Mouse (Mus musculus) forebrain, postnatal 0 days (tissue): ENCODE data around the gene Tmed9. TPM values are rescaled to one million over a fixed set of nuclear protein-coding genes. Genes with fewer than 3 reads are reported as not detected.
"Not testable (repeated sequence)": the region's sequence is repeated elsewhere in the genome, so short reads cannot be mapped to it uniquely, and the experiment has no call there.

ENCODE experiments used
- ATAC-seq: fragments of 200-750 bp; cut with Nextera tagmentation; 2 replicates; pipeline ENCODE4 v1.8.0; 2017; ENCODE audit warnings: mild to moderate bottlenecking, moderate library complexity
- DNase-seq: peaks from one replicate; pipeline ENCODE4 v3.0.0-alpha.2; 2015
- H3K27ac ChIP-seq: fragments of 300-500 bp; sonication (generic); 2 replicates; pipeline ENCODE4 v1.5.1; 2014; ENCODE audit warnings: low read depth, mild to moderate bottlenecking, antibody characterized with exemption, low read length, moderate library complexity, mixed read lengths
- H3K27me3 ChIP-seq: fragments of 300-500 bp; sonication (generic); 2 replicates; pipeline ENCODE4 v1.6.1; 2014; ENCODE audit warnings: mild to moderate bottlenecking, low read length, mixed read lengths; ENCODE audit not compliant: insufficient read depth
- H3K36me3 ChIP-seq: fragments of 300-500 bp; sonication (generic); 2 replicates; pipeline ENCODE4 v1.6.1; 2014; ENCODE audit warnings: mild to moderate bottlenecking, moderate library complexity; ENCODE audit not compliant: insufficient read depth
- H3K4me1 ChIP-seq: fragments of 300-500 bp; sonication (generic); 2 replicates; pipeline ENCODE4 v1.6.1; 2014; ENCODE audit warnings: antibody characterized with exemption; ENCODE audit not compliant: insufficient read depth
- H3K4me2 ChIP-seq: fragments of 300-500 bp; sonication (generic); 2 replicates; pipeline ENCODE4 v1.6.1; 2014; ENCODE audit warnings: low read depth, mild to moderate bottlenecking, moderate library complexity
- H3K4me3 ChIP-seq: fragments of 300-500 bp; sonication (generic); 2 replicates; pipeline ENCODE4 v1.5.1; 2014; ENCODE audit warnings: low read depth, low read length, mixed read lengths
- H3K9ac ChIP-seq: fragments of 300-500 bp; sonication (generic); 2 replicates; pipeline ENCODE4 v1.6.1; 2014; ENCODE audit warnings: mild to moderate bottlenecking
- H3K9me3 ChIP-seq: fragments of 300-500 bp; sonication (generic); 2 replicates; pipeline ENCODE4 v1.6.1; 2016; ENCODE audit warnings: low read length
- CTCF ChIP-seq: sonication (generic); IDR thresholded peaks from 2 replicates; pipeline ENCODE4 v1.5.1; 2016; ENCODE audit warnings: antibody characterized with exemption, control low read depth, low read depth
- WGBS: fragments of 180-500 bp; shearing (Covaris S2); extraction: QIAGEN DNeasy Blood & Tissue Kit; methylation state at CpG from one replicate; pipeline ENCODE4 v1.1.7; 2014; 5-methylcytosine and 5-hydroxymethylcytosine counted together
- polyA plus RNA-seq: library from polyadenylated mRNA; unstranded; fragments of >200 nt; fragmentation: Nextera tagmentation; extraction: Ambion mirVana; gene quantifications from 2 replicates; pipeline ENCODE4 v1.2.1, GENCODE M21; 2015
- total RNA-seq: library from RNA; depleted of rRNA; stranded (reverse); fragments of >200 nt; gene quantifications from 2 replicates; pipeline ENCODE4 v1.2.3, GENCODE M21; 2014

Tmed9 gene
- total and polyA plus RNA-seq, 2 experiments from 2014 or later = 56.3 to 102 TPM

DNA sequence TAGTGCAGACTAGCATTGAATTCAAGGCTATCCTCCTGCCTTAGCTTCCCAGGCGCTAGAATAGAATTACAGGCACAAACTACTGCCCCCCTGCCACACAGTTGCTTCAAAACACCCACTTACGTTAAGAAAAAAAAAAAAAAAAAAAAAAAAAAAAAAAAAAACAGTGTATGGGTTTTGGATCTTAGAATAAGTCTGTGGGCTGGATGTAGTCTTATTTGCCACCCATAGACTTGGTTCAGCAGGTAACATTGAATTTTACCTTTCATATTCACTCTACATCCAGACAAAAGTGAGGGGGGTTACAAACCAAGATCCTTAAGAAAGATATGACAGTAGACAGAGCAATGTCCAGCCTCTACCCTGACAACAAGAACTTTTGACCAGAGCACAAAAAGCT is 5.6 kb upstream of the Tmed9 start:
- H3K4me3 ChIP-seq = no peak overlapping the region
- DNase-seq (no peak), ATAC-seq (no peak)
- H3K4me1 ChIP-seq = peaks cover 12% of the 10 kb centered on the region
- H3K4me2 ChIP-seq = no peak overlapping the region
- WGBS = 89% methylated on average over 2 of the region's 2 CpGs
- no peak overlapping the region for H3K27ac ChIP-seq
- H3K27me3 ChIP-seq = no peaks in the 10 kb centered on the region
- no peak for TF ChIP-seq CTCF
- H3K36me3 ChIP-seq = peaks cover 3% of the 10 kb centered on the region; the same call in 1 of the 2 replicates
- H3K9ac ChIP-seq = no peak overlapping the region
- no peaks in the 10 kb centered on the region for H3K9me3 ChIP-seq

GRCm38 (mm10) chr13:55568524-55568923 is 5.0 kb upstream of the Tmed9 start:
- not testable (repeated sequence) for ATAC-seq, H3K9me3 ChIP-seq, H3K9ac ChIP-seq, H3K4me2 ChIP-seq, H3K4me3 ChIP-seq, H3K36me3 ChIP-seq, DNase-seq, H3K27ac ChIP-seq, H3K27me3 ChIP-seq
- WGBS = 94% methylated on average over 4 of the region's 4 CpGs
- H3K4me1 ChIP-seq = peaks cover 12% of the 10 kb centered on the region

DNA sequence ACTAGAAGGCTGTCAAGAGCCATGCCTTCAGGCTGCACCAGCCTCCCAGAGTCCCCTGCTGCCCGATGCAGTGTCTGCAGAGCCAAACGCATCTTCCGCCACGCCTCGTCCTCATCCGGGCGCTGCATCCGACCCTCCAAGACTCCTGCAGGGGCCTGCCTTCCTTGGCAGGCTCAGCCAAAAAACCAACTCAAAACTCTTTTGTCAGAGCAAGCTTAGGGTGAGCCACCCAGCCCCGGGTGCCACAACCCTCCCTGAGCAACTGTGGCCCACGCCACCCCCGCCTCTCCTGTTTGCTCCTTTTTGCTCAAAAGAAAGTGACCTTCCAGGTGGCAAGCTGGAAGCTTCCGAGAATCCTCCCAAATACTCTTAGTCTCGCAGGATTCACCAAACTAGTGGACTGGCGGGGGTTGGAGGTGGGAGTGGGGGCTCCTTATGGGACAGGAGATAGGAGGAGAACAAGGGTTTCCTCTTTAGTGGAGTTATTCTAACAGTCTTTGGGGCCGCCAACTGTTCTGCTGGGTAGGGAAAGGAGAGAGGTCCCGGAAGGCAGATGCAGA is 3.7 kb upstream of the Tmed9 start:
- DNase-seq (peak; percentile 29), ATAC-seq (peak; percentile 40)
- no peaks in the 10 kb centered on the region for H3K9me3 ChIP-seq
- no peaks in the 10 kb centered on the region for H3K27me3 ChIP-seq
- H3K4me2 ChIP-seq = peak overlapping the region; percentile 66
- peak overlapping the region; percentile 89 for H3K4me3 ChIP-seq
- peak overlapping the region; percentile 89 for H3K27ac ChIP-seq
- H3K9ac ChIP-seq = peak overlapping the region; percentile 93
- peaks cover 12% of the 10 kb centered on the region for H3K4me1 ChIP-seq
- 0 out of 2 replicates have a peak, but pooled peaks have one; percentile 28 for TF ChIP-seq CTCF
- H3K36me3 ChIP-seq = peaks cover 3% of the 10 kb centered on the region; the same call in 1 of the 2 replicates
- WGBS = 4% methylated on average over 16 of the region's 16 CpGs

DNA sequence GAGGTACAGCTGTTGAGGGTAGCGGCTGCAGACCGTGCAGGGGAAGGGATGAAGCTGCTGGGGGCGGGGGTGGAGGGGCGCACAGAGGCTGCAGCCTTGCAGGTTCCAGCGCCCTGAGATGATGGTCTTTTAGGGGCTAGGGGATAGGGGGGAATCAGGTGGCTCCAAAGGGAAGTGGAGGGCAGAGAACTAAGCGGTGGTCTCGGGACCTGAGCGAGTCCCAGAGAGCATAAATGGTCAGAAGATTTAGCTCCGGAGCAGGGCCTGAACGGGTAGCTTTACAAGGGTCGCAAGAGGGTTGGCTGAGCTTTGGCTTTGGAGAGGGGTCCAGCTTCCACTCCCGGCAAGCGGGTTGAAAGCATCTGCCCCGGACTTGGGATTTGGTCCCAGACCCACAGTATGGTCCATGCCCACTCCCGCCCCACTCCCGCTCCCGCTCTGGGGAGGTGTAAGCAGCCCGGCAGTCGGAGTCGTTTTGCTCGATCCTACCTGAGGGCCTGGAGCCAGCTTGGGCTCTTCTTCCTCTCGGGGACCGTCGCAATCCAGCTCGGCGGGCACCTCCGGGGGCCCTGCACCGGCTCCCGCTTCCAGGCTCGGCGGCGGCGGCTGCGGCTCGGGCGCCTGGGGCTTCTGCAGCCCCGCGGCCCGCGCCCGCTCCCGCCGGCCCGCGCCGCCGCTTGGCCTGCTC is 3.1 kb upstream of the Tmed9 start:
- Histone ChIP-seq H3K9me3 (no peaks in the 10 kb centered on the region), H3K27ac (peak overlapping the region; percentile 89), H3K4me2 (peak overlapping the region; percentile 66), H3K36me3 (peaks cover 2% of the 10 kb centered on the region; the same call in 1 of the 2 replicates), H3K4me1 (peaks cover 12% of the 10 kb centered on the region), H3K9ac (peak overlapping the region; percentile 93), H3K27me3 (no peaks in the 10 kb centered on the region), H3K4me3 (peak overlapping the region; percentile 89)
- ATAC-seq = peak; percentile 74
- peak; percentile 49 for DNase-seq
- TF ChIP-seq CTCF = no peak
- 2% methylated on average over 47 of the region's 47 CpGs for whole genome bisulfite sequencing

DNA sequence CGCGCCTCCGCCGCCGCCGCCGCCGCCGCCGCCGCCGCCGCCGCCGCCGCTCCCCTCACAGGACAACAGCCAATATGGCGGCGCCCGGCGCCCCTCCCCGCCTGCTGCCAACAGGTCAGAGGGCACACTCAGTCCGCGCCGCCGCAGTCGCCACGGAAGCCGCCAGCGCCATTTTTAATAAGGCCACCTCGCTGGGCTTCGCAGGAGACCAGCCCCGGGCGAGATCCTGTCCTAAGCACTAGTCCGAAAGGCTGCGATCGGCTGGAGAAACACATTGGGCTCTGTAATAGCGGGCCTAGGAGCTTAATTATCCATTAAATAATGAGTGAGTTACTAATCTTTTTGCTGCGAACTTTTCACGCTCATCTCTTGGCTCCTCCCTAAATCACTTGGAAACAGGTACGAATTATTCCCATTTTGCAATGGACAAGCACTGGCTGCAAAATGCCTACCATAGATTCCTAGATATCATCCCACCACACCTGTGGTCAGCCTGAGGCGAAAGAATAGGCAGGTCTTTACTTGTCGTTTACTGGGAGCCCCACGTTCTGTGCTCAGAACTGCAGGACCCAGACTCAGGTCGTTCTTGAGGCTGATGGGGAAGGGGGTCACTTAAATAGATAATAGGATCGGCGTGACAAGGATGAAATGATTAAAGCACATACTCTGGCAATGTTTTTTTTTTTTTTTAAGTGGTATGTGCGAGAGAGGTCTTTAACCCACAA is 2.3 kb upstream of the Tmed9 start, which contains the start of gene Fam193b:
Gene Fam193b, minus strand, starts transcription at position 94 of the 725 bp plus-strand sequence.
- Histone ChIP-seq H3K27me3 (no peaks in the 10 kb centered on the region), H3K9ac (peak within 1 kb of the TSS; percentile 93), H3K4me2 (peak within 1 kb of the TSS; percentile 66), H3K27ac (peak within 1 kb of the TSS; percentile 89), H3K9me3 (no peaks in the 10 kb centered on the region), H3K36me3 (no peaks in the 10 kb centered on the region; the same call in 1 of the 2 replicates), H3K4me3 (peak within 1 kb of the TSS; percentile 89), H3K4me1 (peaks cover 12% of the 10 kb centered on the region)
- peak; percentile 94 for DNase-seq
- ATAC-seq = peak; percentile 93
- 2% methylated on average over 39 of the region's 47 CpGs for WGBS
- no peak for TF ChIP-seq CTCF

DNA sequence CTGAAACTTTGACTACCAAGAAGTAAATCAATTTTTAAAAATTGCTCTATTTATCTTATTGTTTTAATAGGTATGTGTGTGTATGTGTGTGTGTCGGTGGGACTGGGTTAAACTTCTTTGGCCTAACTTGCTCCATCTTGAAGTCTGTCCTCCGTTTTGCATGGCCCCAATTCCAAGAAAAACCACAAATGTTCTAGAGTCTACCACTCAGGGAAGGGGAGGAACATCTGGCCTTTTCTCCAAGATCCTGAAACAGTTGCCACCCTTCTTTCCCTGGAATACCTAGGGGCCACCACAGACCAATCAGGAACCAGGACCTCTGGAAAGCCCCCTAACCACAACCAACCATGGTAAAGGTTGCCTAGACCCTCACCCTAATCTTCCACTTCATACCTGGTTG is 1.6 kb upstream of the Tmed9 start:
- H3K4me2 ChIP-seq = 0 out of 2 replicates have a peak overlapping the region, but pooled peaks have one; percentile 66
- H3K27ac ChIP-seq = no peak overlapping the region
- H3K4me1 ChIP-seq = peaks cover 12% of the 10 kb centered on the region
- H3K9ac ChIP-seq = no peak overlapping the region
- peak overlapping the region; percentile 89; the same call in 1 of the 2 replicates for H3K4me3 ChIP-seq
- no peak for TF ChIP-seq CTCF
- ATAC-seq (no peak), DNase-seq (no peak)
- 84% methylated on average over 2 of the region's 2 CpGs for WGBS
- H3K9me3 ChIP-seq = no peaks in the 10 kb centered on the region
- H3K36me3 ChIP-seq = no peaks in the 10 kb centered on the region; the same call in 1 of the 2 replicates
- no peaks in the 10 kb centered on the region for H3K27me3 ChIP-seq

GRCm38 (mm10) chr13:55574321-55574720 is 789 bp downstream of the Tmed9 start:
- no peaks in the 10 kb centered on the region for H3K27me3 ChIP-seq
- 58% methylated on average over 5 of the region's 5 CpGs for WGBS
- H3K27ac ChIP-seq = no peak overlapping the region
- no peak for TF ChIP-seq CTCF
- H3K4me3 ChIP-seq = no peak overlapping the region
- no peak overlapping the region for H3K4me2 ChIP-seq
- peaks cover 8% of the 10 kb centered on the region for H3K4me1 ChIP-seq
- no peak overlapping the region for H3K9ac ChIP-seq
- H3K9me3 ChIP-seq = no peaks in the 10 kb centered on the region
- DNase-seq (peak; percentile 31), ATAC-seq (no peak)
- no peaks in the 10 kb centered on the region for H3K36me3 ChIP-seq
